Comparison of ENCODE assay signal across 8 mouse cellular contexts in the genomic region with DNA sequence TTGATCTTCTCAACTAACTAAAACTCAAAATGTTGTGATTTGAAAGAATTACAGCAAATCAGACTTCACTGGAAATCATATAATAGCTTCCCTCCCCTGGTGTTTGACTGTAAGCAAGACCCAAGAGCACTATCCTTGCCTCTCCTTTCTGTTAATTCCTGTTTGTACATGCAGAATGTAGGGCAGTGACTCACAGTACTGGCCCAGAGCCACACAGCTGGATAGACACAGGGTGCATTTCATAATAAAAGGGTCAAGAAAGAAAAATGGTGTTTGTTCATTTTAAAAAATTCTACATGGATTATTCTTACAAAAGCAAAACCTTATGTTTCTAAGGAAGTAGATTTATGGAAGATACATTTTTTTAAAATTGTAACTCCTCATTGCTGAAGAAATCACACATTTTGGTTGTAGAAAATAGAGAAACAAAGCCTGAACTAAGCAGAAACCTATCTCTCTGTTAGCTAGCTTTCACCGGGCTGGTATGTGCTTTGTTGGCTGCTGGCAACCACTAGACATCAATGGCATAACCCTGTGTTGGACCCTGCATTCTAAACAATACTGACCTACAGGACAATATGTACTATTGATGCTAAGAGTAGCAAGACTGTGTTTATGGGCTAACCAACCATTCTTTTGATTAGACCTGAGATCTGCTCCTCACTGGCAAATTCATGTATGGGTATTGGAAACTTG.
DNase-seq lines count a peak whose midpoint lies in the region; ATAC-seq and TF ChIP-seq lines count a peak whose summit lies in the region.

No protein-coding gene starts in this region.

- POLR2A ChIA-PET in Patski (lab: Charles Lee): no interaction called here

- CTCF ChIA-PET in Patski (lab: Charles Lee): no interaction called here

- DNase-seq in Patski (ENCODE audit: low read depth, low spot score): peak; percentile 4
- DNase-seq in adrenal gland, postnatal 10 days: peak; percentile 86
- no peak for DNase-seq in natural killer cell, adult 2 months (ENCODE audit: low spot score in 2 of 2)
- no peak for DNase-seq in forebrain, embryonic 10.5 days (ENCODE audit: extremely low spot score, low spot score)
- no peak for DNase-seq in spleen, postnatal 4 days (ENCODE audit: low spot score in 2 of 2)

- ATAC-seq in Patski: no peak
- no peak for ATAC-seq in heart, embryonic 15.5 days (replicated peaks; ENCODE audit: insufficient number of reproducible peaks, insufficient read depth, low FRiP score, low read depth)
- peak; percentile 94 for ATAC-seq in lung, embryonic 16.5 days (ENCODE audit: low read depth)
- ATAC-seq in hindbrain, embryonic 13.5 days (ENCODE audit: low FRiP score): no peak

- H3K27ac ChIP-seq in heart, embryonic 15.5 days: peak overlapping the region; percentile 40; the same call in 1 of the 2 replicates
- H3K27ac ChIP-seq in lung, embryonic 16.5 days (ENCODE audit: low read length): peak overlapping the region; percentile 26
- H3K27ac ChIP-seq in forebrain, embryonic 10.5 days: no peak overlapping the region
- no peak overlapping the region for H3K27ac ChIP-seq in hindbrain, embryonic 13.5 days

- WGBS in heart, embryonic 15.5 days: 50% methylated on average over 1 of the region's 1 CpGs
- WGBS in lung, embryonic 16.5 days: 41% methylated on average over 1 of the region's 1 CpGs
- 85% methylated on average over 1 of the region's 1 CpGs for WGBS in forebrain, embryonic 10.5 days
- WGBS in hindbrain, embryonic 13.5 days: 83% methylated on average over 1 of the region's 1 CpGs

- peaks cover 4% of the 10 kb centered on the region for H3K4me1 ChIP-seq in heart, embryonic 15.5 days (replicated peaks)
- H3K4me1 ChIP-seq in lung, embryonic 16.5 days (replicated peaks; ENCODE audit: control insufficient read depth, insufficient read depth, low read length): peaks cover 4% of the 10 kb centered on the region; the same call in 1 of the 2 replicates
- H3K4me1 ChIP-seq in forebrain, embryonic 10.5 days: no peaks in the 10 kb centered on the region
- H3K4me1 ChIP-seq in hindbrain, embryonic 13.5 days (replicated peaks): no peaks in the 10 kb centered on the region

- H3K36me3 ChIP-seq in heart, embryonic 15.5 days: no peaks in the 10 kb centered on the region
- H3K36me3 ChIP-seq in lung, embryonic 16.5 days (ENCODE audit: control insufficient read depth, insufficient read depth, low read length): no peaks in the 10 kb centered on the region
- H3K36me3 ChIP-seq in forebrain, embryonic 10.5 days (replicated peaks): no peaks in the 10 kb centered on the region
- H3K36me3 ChIP-seq in hindbrain, embryonic 13.5 days: no peaks in the 10 kb centered on the region

- H3K9me3 ChIP-seq in heart, embryonic 15.5 days (replicated peaks): no peaks in the 10 kb centered on the region
- no peaks in the 10 kb centered on the region for H3K9me3 ChIP-seq in lung, embryonic 16.5 days (ENCODE audit: control insufficient read depth, low read length)
- 0 out of 2 replicates have a peak, but pooled peaks cover 5% of the 10 kb centered on the region for H3K9me3 ChIP-seq in forebrain, embryonic 10.5 days
- H3K9me3 ChIP-seq in hindbrain, embryonic 13.5 days: no peaks in the 10 kb centered on the region

- no peak overlapping the region for H3K4me3 ChIP-seq in heart, embryonic 15.5 days
- no peak overlapping the region for H3K4me3 ChIP-seq in lung, embryonic 16.5 days (ENCODE audit: low read length)
- no peak overlapping the region for H3K4me3 ChIP-seq in forebrain, embryonic 10.5 days
- no peak overlapping the region for H3K4me3 ChIP-seq in hindbrain, embryonic 13.5 days

- no peak overlapping the region for H3K4me2 ChIP-seq in heart, embryonic 15.5 days
- no peak overlapping the region for H3K4me2 ChIP-seq in lung, embryonic 16.5 days (ENCODE audit: low read depth, low read length)
- no peak overlapping the region for H3K4me2 ChIP-seq in hindbrain, embryonic 13.5 days

- no peak for TF ChIP-seq CTCF in Patski (IDR thresholded peaks at IDR 0.05)

- in situ Hi-C loops in Patski (cut with MboI; ENCODE audit: low pct_unique_long_range_greater_than_20kb): no loop called here

- no peak overlapping the region for H3K9ac ChIP-seq in heart, embryonic 15.5 days
- H3K9ac ChIP-seq in lung, embryonic 16.5 days (ENCODE audit: low read length): no peak overlapping the region
- no peak overlapping the region for H3K9ac ChIP-seq in hindbrain, embryonic 13.5 days

- peaks cover 19% of the 10 kb centered on the region for H3K27me3 ChIP-seq in Patski
- no peaks in the 10 kb centered on the region for H3K27me3 ChIP-seq in heart, embryonic 15.5 days
- no peaks in the 10 kb centered on the region for H3K27me3 ChIP-seq in lung, embryonic 16.5 days (ENCODE audit: control insufficient read depth, insufficient read depth, low read depth, low read length)
- no peaks in the 10 kb centered on the region for H3K27me3 ChIP-seq in forebrain, embryonic 10.5 days (ENCODE audit: poor library complexity, severe bottlenecking)
- no peaks in the 10 kb centered on the region for H3K27me3 ChIP-seq in hindbrain, embryonic 13.5 days

Comparison
In these comparisons a context has a peak if more than half of its experiments do, and no peak if none do; other contexts are left out.
1. DNase-seq: peak in Patski (single experiment) and adrenal gland, postnatal 10 days (single experiment); none in natural killer cell, adult 2 months (0 of 2), forebrain, embryonic 10.5 days (single experiment) and spleen, postnatal 4 days (0 of 2).
2. H3K27ac ChIP-seq: peak in heart, embryonic 15.5 days (single experiment) and lung, embryonic 16.5 days (single experiment); none in forebrain, embryonic 10.5 days (single experiment) and hindbrain, embryonic 13.5 days (single experiment).